Mouse (Mus musculus) cortical plate, adult 2 months (tissue): ENCODE measurements around the gene Rhbg.

Experiments
- CTCF ChIP-seq: fragments of 200-500 bp; IDR thresholded peaks from 2 replicates; pipeline ENCODE4 v1.5.1; 2011; ENCODE audit warnings: mild to moderate bottlenecking, control low read depth, low read length; ENCODE audit not compliant: insufficient read depth; ENCODE audit errors: extremely low read depth
- POLR2A ChIP-seq: fragments of 200-500 bp; IDR thresholded peaks from 2 replicates; pipeline ENCODE4 v1.6.1; 2011; ENCODE audit warnings: mild to moderate bottlenecking, low read length, control low read depth; ENCODE audit not compliant: insufficient read depth; ENCODE audit errors: extremely low read depth

GRCm38 (mm10) chr3:88210121-88210520 is 44.4 kb downstream of the Rhbg start:
- no peak for TF ChIP-seq POLR2A
- TF ChIP-seq CTCF, result no peak
